Mouse (Mus musculus) embryonic facial prominence, embryonic 15.5 days (tissue): ENCODE results near the gene Ptgis. TPM values are rescaled to one million over a fixed set of nuclear protein-coding genes. Genes with fewer than 3 reads are reported as not detected.

Source experiments
- ATAC-seq: fragments of 200-750 bp; cut with Nextera tagmentation; 2 replicates; pipeline ENCODE4 v1.8.0; 2017; ENCODE audit warnings: low read depth, moderate TSS enrichment; ENCODE audit not compliant: insufficient number of reproducible peaks, low FRiP score, low TSS enrichment
- H3K27ac ChIP-seq: fragments of 300-500 bp; sonication (generic); replicated peaks from 2 replicates; pipeline ENCODE4 v1.5.1; 2015; ENCODE audit warnings: mild to moderate bottlenecking, inconsistent platforms
- H3K27me3 ChIP-seq: fragments of 300-500 bp; sonication (generic); 2 replicates; pipeline ENCODE4 v1.6.1; 2015; ENCODE audit warnings: inconsistent platforms
- H3K36me3 ChIP-seq: fragments of 300-500 bp; sonication (generic); 2 replicates; pipeline ENCODE4 v1.6.1; 2015; ENCODE audit warnings: mild to moderate bottlenecking, inconsistent platforms
- H3K4me1 ChIP-seq: fragments of 300-500 bp; sonication (generic); 2 replicates; pipeline ENCODE4 v1.6.1; 2015; ENCODE audit warnings: inconsistent platforms
- H3K4me2 ChIP-seq: fragments of 300-500 bp; sonication (generic); replicated peaks from 2 replicates; pipeline ENCODE4 v1.6.1; 2015; ENCODE audit warnings: mild to moderate bottlenecking, inconsistent platforms
- H3K4me3 ChIP-seq: fragments of 300-500 bp; sonication (generic); replicated peaks from 2 replicates; pipeline ENCODE4 v1.5.1; 2015; ENCODE audit warnings: mild to moderate bottlenecking, inconsistent platforms
- H3K9ac ChIP-seq: fragments of 300-500 bp; sonication (generic); 2 replicates; pipeline ENCODE4 v1.6.1; 2015; ENCODE audit warnings: inconsistent platforms
- H3K9me3 ChIP-seq: fragments of 300-500 bp; sonication (generic); replicated peaks from 2 replicates; pipeline ENCODE4 v1.6.1; 2016; ENCODE audit warnings: inconsistent platforms
- WGBS: fragments of 180-500 bp; shearing (Covaris S2); methylation state at CpG from one replicate; pipeline ENCODE4 v1.1.7; 2015; 5-methylcytosine and 5-hydroxymethylcytosine counted together
- polyA plus RNA-seq: library from polyadenylated mRNA; unstranded; fragments of >200 nt; fragmentation: Nextera tagmentation; extraction: Ambion mirVana; gene quantifications from 2 replicates; pipeline ENCODE4 v1.2.1, GENCODE M21; 2015

Ptgis gene
- polyA plus RNA-seq, 1 experiment from 2014 or later, result 33.1 TPM

- no peak overlapping the region for H3K4me2 ChIP-seq
- no peaks in the 10 kb centered on the region for H3K9me3 ChIP-seq
- H3K4me3 ChIP-seq, result no peak overlapping the region
- 76% methylated on average over 13 of the region's 13 CpGs for WGBS
- H3K36me3 ChIP-seq, result no peaks in the 10 kb centered on the region
- no peak overlapping the region for H3K9ac ChIP-seq
- no peak overlapping the region for H3K27ac ChIP-seq
- no peaks in the 10 kb centered on the region for H3K27me3 ChIP-seq
- H3K4me1 ChIP-seq, result no peaks in the 10 kb centered on the region
- no peak for ATAC-seq
Measured at GRCm38 (mm10) chr2:167273206-167273740, 32.9 kb upstream of the Ptgis start.

GRCm38 (mm10) chr2:167272706-167273105 is 32.3 kb upstream of the Ptgis start:
- H3K4me3 ChIP-seq, result no peak overlapping the region
- no peak overlapping the region for H3K9ac ChIP-seq
- 89% methylated on average over 3 of the region's 3 CpGs for WGBS
- no peaks in the 10 kb centered on the region for H3K9me3 ChIP-seq
- no peak for ATAC-seq
- H3K4me2 ChIP-seq, result no peak overlapping the region
- H3K27me3 ChIP-seq, result no peaks in the 10 kb centered on the region
- no peak overlapping the region for H3K27ac ChIP-seq
- H3K4me1 ChIP-seq, result no peaks in the 10 kb centered on the region
- H3K36me3 ChIP-seq, result no peaks in the 10 kb centered on the region

GRCm38 (mm10) chr2:167271121-167271521 is 30.7 kb upstream of the Ptgis start:
- H3K4me1 ChIP-seq, result no peaks in the 10 kb centered on the region
- no peaks in the 10 kb centered on the region for H3K36me3 ChIP-seq
- no peaks in the 10 kb centered on the region for H3K9me3 ChIP-seq
- H3K4me3 ChIP-seq, result no peak overlapping the region
- H3K27ac ChIP-seq, result no peak overlapping the region
- no peaks in the 10 kb centered on the region for H3K27me3 ChIP-seq
- ATAC-seq, result no peak
- H3K9ac ChIP-seq, result no peak overlapping the region
- no peak overlapping the region for H3K4me2 ChIP-seq
- 55% methylated on average over 9 of the region's 9 CpGs for WGBS

GRCm38 (mm10) chr2:167270496-167270895 is 30.1 kb upstream of the Ptgis start:
- ATAC-seq, result no peak
- no peaks in the 10 kb centered on the region for H3K9me3 ChIP-seq
- no peak overlapping the region for H3K9ac ChIP-seq
- 88% methylated on average over 3 of the region's 3 CpGs for WGBS
- no peaks in the 10 kb centered on the region for H3K36me3 ChIP-seq
- H3K27me3 ChIP-seq, result no peaks in the 10 kb centered on the region
- H3K27ac ChIP-seq, result no peak overlapping the region
- no peak overlapping the region for H3K4me3 ChIP-seq
- H3K4me1 ChIP-seq, result no peaks in the 10 kb centered on the region
- H3K4me2 ChIP-seq, result no peak overlapping the region

GRCm38 (mm10) chr2:167268721-167269120 is 28.3 kb upstream of the Ptgis start:
- Histone ChIP-seq H3K27me3 (no peaks in the 10 kb centered on the region), H3K27ac (no peak overlapping the region), H3K4me3 (no peak overlapping the region), H3K9ac (no peak overlapping the region), H3K4me2 (no peak overlapping the region), H3K9me3 (no peaks in the 10 kb centered on the region), H3K36me3 (no peaks in the 10 kb centered on the region), H3K4me1 (no peaks in the 10 kb centered on the region)
- no peak for ATAC-seq
- 94% methylated on average over 1 of the region's 1 CpGs for WGBS

- 87% methylated on average over 8 of the region's 8 CpGs for WGBS
- no peak overlapping the region for H3K9ac ChIP-seq
- no peaks in the 10 kb centered on the region for H3K27me3 ChIP-seq
- H3K4me1 ChIP-seq, result no peaks in the 10 kb centered on the region
- H3K27ac ChIP-seq, result no peak overlapping the region
- H3K36me3 ChIP-seq, result no peaks in the 10 kb centered on the region
- H3K4me3 ChIP-seq, result no peak overlapping the region
- no peak for ATAC-seq
- H3K9me3 ChIP-seq, result no peaks in the 10 kb centered on the region
- H3K4me2 ChIP-seq, result no peak overlapping the region
Measured at GRCm38 (mm10) chr2:167268411-167268690, 27.9 kb upstream of the Ptgis start.

- H3K9ac ChIP-seq, result no peak overlapping the region
- H3K4me1 ChIP-seq, result no peaks in the 10 kb centered on the region
- no peak overlapping the region for H3K27ac ChIP-seq
- no peaks in the 10 kb centered on the region for H3K9me3 ChIP-seq
- 68% methylated on average over 14 of the region's 14 CpGs for WGBS
- H3K4me2 ChIP-seq, result no peak overlapping the region
- no peaks in the 10 kb centered on the region for H3K36me3 ChIP-seq
- no peaks in the 10 kb centered on the region for H3K27me3 ChIP-seq
- H3K4me3 ChIP-seq, result no peak overlapping the region
- peak; percentile 61 for ATAC-seq
Measured at GRCm38 (mm10) chr2:167267531-167268410, 27.4 kb upstream of the Ptgis start.

- H3K36me3 ChIP-seq, result no peaks in the 10 kb centered on the region
- H3K4me1 ChIP-seq, result peaks cover 8% of the 10 kb centered on the region
- H3K9me3 ChIP-seq, result no peaks in the 10 kb centered on the region
- no peak overlapping the region for H3K4me3 ChIP-seq
- H3K9ac ChIP-seq, result no peak overlapping the region
- no peak overlapping the region for H3K27ac ChIP-seq
- no peaks in the 10 kb centered on the region for H3K27me3 ChIP-seq
- WGBS, result 89% methylated on average over 10 of the region's 10 CpGs
- ATAC-seq, result no peak
- H3K4me2 ChIP-seq, result no peak overlapping the region
Measured at GRCm38 (mm10) chr2:167266231-167266630, 25.8 kb upstream of the Ptgis start.

- Histone ChIP-seq H3K4me1 (peaks cover 12% of the 10 kb centered on the region), H3K27me3 (no peaks in the 10 kb centered on the region)
Measured at GRCm38 (mm10) chr2:167265806-167266205, 25.4 kb upstream of the Ptgis start.

GRCm38 (mm10) chr2:167265021-167265420 is 24.6 kb upstream of the Ptgis start:
- no peaks in the 10 kb centered on the region for H3K36me3 ChIP-seq
- H3K4me2 ChIP-seq, result no peak overlapping the region
- H3K9ac ChIP-seq, result no peak overlapping the region
- no peak overlapping the region for H3K27ac ChIP-seq
- H3K27me3 ChIP-seq, result no peaks in the 10 kb centered on the region
- 83% methylated on average over 2 of the region's 2 CpGs for WGBS
- H3K4me3 ChIP-seq, result no peak overlapping the region
- ATAC-seq, result no peak
- H3K9me3 ChIP-seq, result no peaks in the 10 kb centered on the region
- peaks cover 12% of the 10 kb centered on the region for H3K4me1 ChIP-seq

More at GRCm38 (mm10) chr2:167265806-167266205, 25.4 kb upstream of the Ptgis start:
- ATAC-seq, result no peak
- no peak overlapping the region for H3K27ac ChIP-seq
- no peaks in the 10 kb centered on the region for H3K36me3 ChIP-seq
- H3K9me3 ChIP-seq, result no peaks in the 10 kb centered on the region
- H3K4me3 ChIP-seq, result no peak overlapping the region
- H3K9ac ChIP-seq, result no peak overlapping the region
- WGBS, result 37% methylated on average over 4 of the region's 5 CpGs
- no peak overlapping the region for H3K4me2 ChIP-seq

- no peak overlapping the region for H3K27ac ChIP-seq
- H3K9ac ChIP-seq, result no peak overlapping the region
- H3K4me2 ChIP-seq, result no peak overlapping the region
- H3K36me3 ChIP-seq, result no peaks in the 10 kb centered on the region
- H3K4me1 ChIP-seq, result peaks cover 12% of the 10 kb centered on the region
- 82% methylated on average over 11 of the region's 11 CpGs for WGBS
- H3K27me3 ChIP-seq, result no peaks in the 10 kb centered on the region
- no peak overlapping the region for H3K4me3 ChIP-seq
- H3K9me3 ChIP-seq, result no peaks in the 10 kb centered on the region
- no peak for ATAC-seq
Measured at GRCm38 (mm10) chr2:167263931-167264330, 23.5 kb upstream of the Ptgis start.
